Mouse (Mus musculus) heart, postnatal 0 days (tissue): ENCODE data around the gene Pdxk. TPM values are rescaled to one million over a fixed set of nuclear protein-coding genes. Genes with fewer than 3 reads are reported as not detected.
A peak's percentile ranks its signal among the peaks of the same experiment; 100 is the strongest.
"Not testable (repeated sequence)": the region's sequence is repeated elsewhere in the genome, so short reads cannot be mapped to it uniquely, and the experiment has no call there.

Experiments used
- ATAC-seq: fragments of 200-750 bp; cut with Nextera tagmentation; 2 replicates; pipeline ENCODE4 v1.8.0; 2017; ENCODE audit warnings: low read depth, moderate number of reproducible peaks, moderate library complexity; ENCODE audit not compliant: insufficient read depth
- DNase-seq: peaks from one replicate; pipeline ENCODE4 v3.0.0-alpha.2; 2016; ENCODE audit warnings: low spot score
- H3K27ac ChIP-seq: fragments of 300-500 bp; sonication (generic); 2 replicates; pipeline ENCODE4 v1.5.1; 2014; ENCODE audit warnings: low read depth, mild to moderate bottlenecking
- H3K27me3 ChIP-seq: fragments of 300-500 bp; sonication (generic); 2 replicates; pipeline ENCODE4 v1.6.1; 2014; ENCODE audit warnings: low read length, mixed read lengths; ENCODE audit not compliant: control insufficient read depth, insufficient read depth
- H3K36me3 ChIP-seq: fragments of 300-500 bp; sonication (generic); replicated peaks from 2 replicates; pipeline ENCODE4 v1.6.1; 2014; ENCODE audit warnings: low read length, mixed read lengths; ENCODE audit not compliant: control insufficient read depth, insufficient read depth
- H3K4me1 ChIP-seq: fragments of 300-500 bp; sonication (generic); 2 replicates; pipeline ENCODE4 v1.6.1; 2014; ENCODE audit warnings: antibody characterized with exemption; ENCODE audit not compliant: control insufficient read depth, insufficient read depth
- H3K4me2 ChIP-seq: fragments of 300-500 bp; sonication (generic); 2 replicates; pipeline ENCODE4 v1.6.1; 2014; ENCODE audit warnings: low read depth, mild to moderate bottlenecking, low read length, moderate library complexity
- H3K4me3 ChIP-seq: fragments of 300-500 bp; sonication (generic); 2 replicates; pipeline ENCODE4 v1.5.1; 2014; ENCODE audit warnings: low read depth, low read length
- H3K9ac ChIP-seq: fragments of 300-500 bp; sonication (generic); replicated peaks from 2 replicates; pipeline ENCODE4 v1.6.1; 2014; ENCODE audit warnings: low read depth, low read length, mixed read lengths
- H3K9me3 ChIP-seq: fragments of 300-500 bp; sonication (generic); replicated peaks from 2 replicates; pipeline ENCODE4 v1.6.1; 2016; ENCODE audit warnings: low read length; ENCODE audit not compliant: control insufficient read depth
- CTCF ChIP-seq: IDR thresholded peaks from 2 replicates; pipeline ENCODE4 v1.5.1; 2016; ENCODE audit warnings: antibody characterized with exemption, control low read depth, low read depth
- EP300 ChIP-seq: IDR thresholded peaks from 2 replicates; pipeline ENCODE4 v1.6.1; 2016; ENCODE audit warnings: antibody characterized with exemption, low read depth
- WGBS: fragments of 180-500 bp; shearing (Covaris S2); extraction: QIAGEN DNeasy Blood & Tissue Kit; methylation state at CpG from one replicate; pipeline ENCODE4 v1.1.7; 2014; 5-methylcytosine and 5-hydroxymethylcytosine counted together
- polyA plus RNA-seq: library from polyadenylated mRNA; unstranded; fragments of >200 nt; fragmentation: Nextera tagmentation; extraction: Ambion mirVana; gene quantifications from 2 replicates; pipeline ENCODE4 v1.2.1, GENCODE M21; 2015
- total RNA-seq: library from RNA; depleted of rRNA; stranded (reverse); fragments of >200 nt; gene quantifications from 2 replicates; pipeline ENCODE4 v1.2.3, GENCODE M21; 2014; ENCODE audit warnings: low replicate concordance; rRNA removed

Gene Pdxk
- total RNA-seq (3.7 and 4.5 TPM in 2 replicates), polyA plus RNA-seq (3.8 and 4.6 TPM in 2 replicates)

DNA sequence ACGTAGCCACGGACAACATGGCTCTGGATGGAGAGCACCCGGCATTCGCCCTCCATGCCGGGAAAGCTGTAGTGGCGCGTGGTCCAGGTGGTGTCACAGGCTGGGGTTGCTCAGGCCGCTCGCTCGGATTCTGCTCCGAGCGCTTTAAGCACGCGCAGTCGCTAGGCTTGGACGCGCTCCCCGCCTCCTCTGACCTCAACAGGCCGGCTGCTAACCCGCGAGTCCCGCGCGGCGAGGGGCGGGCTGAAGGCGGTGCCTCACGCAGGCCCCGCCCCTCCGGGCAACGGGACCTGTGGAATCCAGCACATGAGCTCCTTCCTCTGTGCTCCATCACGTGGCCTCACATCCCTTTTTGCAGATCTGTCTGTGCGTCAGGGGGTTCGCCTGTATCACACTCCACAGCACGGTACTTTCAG lies at the start of gene Pdxk:
Gene Pdxk (minus strand): TSS at position 184 of the 416 bp plus-strand sequence.
- H3K4me1 ChIP-seq: peaks cover 5% of the 10 kb centered on the region; the same call in 1 of the 2 replicates
- WGBS: 0% methylated on average over 35 of the region's 35 CpGs
- H3K9me3 ChIP-seq: no peaks in the 10 kb centered on the region

DNA sequence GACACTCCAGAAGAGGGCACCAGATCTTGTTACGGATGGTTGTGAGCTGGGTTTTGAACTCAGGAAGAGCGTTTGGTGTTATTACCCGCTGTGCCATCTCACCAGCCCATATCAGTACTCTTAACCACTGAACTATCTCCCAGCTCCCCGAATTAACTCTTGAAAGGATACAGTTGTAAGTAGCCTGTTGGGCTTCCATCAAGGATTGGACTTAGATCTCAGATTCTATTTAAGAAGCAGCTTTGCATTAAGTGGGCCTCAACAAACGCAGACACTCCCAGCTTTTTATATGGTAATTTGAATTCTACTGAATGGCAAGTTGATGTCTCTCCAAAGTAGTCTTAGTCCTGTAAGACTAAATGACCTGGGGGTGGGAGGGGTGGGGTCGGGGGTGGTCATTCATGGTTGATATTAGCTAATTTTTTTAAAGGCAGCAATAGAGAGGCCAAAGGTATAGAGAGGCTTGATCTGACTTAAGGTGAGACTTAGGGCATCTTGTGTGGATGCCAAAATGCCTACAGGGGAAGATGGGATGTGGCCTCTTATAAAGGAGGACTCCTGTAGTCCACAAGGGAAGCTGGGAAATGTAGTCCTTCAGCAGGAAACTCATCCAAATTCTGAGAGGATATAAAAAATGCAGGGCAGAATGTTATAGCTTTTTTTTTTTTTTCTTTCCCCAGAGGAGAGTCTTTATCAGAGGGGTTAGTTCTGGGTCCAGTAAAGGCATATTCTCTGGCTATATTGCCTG lies 38.4 kb upstream of the Pdxk start:
- no peak overlapping the region for H3K9ac ChIP-seq
- H3K4me3 ChIP-seq: no peak overlapping the region
- ATAC-seq (no peak), DNase-seq (no peak)
- WGBS: 72% methylated on average over 6 of the region's 6 CpGs
- no peaks in the 10 kb centered on the region for H3K27me3 ChIP-seq
- H3K4me2 ChIP-seq: no peak overlapping the region
- no peaks in the 10 kb centered on the region for H3K36me3 ChIP-seq
- no peaks in the 10 kb centered on the region for H3K9me3 ChIP-seq
- no peak overlapping the region for H3K27ac ChIP-seq
- no peak for TF ChIP-seq CTCF
- TF ChIP-seq EP300: no peak
- no peaks in the 10 kb centered on the region for H3K4me1 ChIP-seq

More for the DNA sequence above, at the start of gene Pdxk:
- DNase-seq: peak; percentile 77
- peak within 1 kb of the TSS; percentile 16; the same call in 1 of the 2 replicates for H3K27ac ChIP-seq
- peak; percentile 91 for ATAC-seq
- H3K36me3 ChIP-seq: no peaks in the 10 kb centered on the region
- no peak for TF ChIP-seq CTCF
- no peak for TF ChIP-seq EP300
- H3K4me2 ChIP-seq: peak within 1 kb of the TSS; percentile 89
- H3K4me3 ChIP-seq: peak within 1 kb of the TSS; percentile 66
- H3K9ac ChIP-seq: peak within 1 kb of the TSS; percentile 47
- no peaks in the 10 kb centered on the region for H3K27me3 ChIP-seq

GRCm38 (mm10) chr10:78487431-78488086 lies 22.8 kb upstream of the Pdxk start:
- no peaks in the 10 kb centered on the region for H3K9me3 ChIP-seq
- H3K4me2 ChIP-seq: peak overlapping the region; percentile 54
- H3K36me3 ChIP-seq: no peaks in the 10 kb centered on the region
- H3K27me3 ChIP-seq: peaks cover 14% of the 10 kb centered on the region
- ATAC-seq (peak; percentile 79), DNase-seq (peak; percentile 52)
- H3K9ac ChIP-seq: no peak overlapping the region
- 0 out of 2 replicates have a peak overlapping the region, but pooled peaks have one; percentile 15 for H3K4me3 ChIP-seq
- TF ChIP-seq EP300 (no peak), CTCF (peak; percentile 85)
- H3K27ac ChIP-seq: no peak overlapping the region
- 10% methylated on average over 26 of the region's 26 CpGs for WGBS
- H3K4me1 ChIP-seq: no peaks in the 10 kb centered on the region

DNA sequence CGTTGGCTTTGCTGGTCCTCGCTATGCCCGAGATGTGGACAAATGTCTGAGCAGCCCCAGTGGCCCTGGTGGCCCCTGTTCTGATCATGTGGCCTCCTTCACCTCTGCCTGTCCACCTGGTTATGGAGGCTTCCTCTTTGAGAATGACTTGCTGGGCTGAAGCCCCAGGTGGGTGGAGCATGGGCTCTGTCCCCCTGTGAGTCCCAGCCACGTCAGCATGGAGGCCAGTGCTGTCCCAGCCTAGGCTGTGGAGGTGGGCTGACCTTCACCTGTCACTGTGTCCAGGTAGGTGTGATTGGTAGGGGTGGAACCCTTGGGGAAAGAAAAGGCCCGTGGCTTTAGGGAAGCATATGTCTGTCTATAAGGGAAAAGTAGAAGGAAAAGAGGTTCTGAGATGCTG lies 22.1 kb upstream of the Pdxk start:
- WGBS: 69% methylated on average over 5 of the region's 5 CpGs
- TF ChIP-seq EP300 (no peak), CTCF (no peak)
- Histone ChIP-seq H3K27me3 (peaks cover 18% of the 10 kb centered on the region), H3K36me3 (no peaks in the 10 kb centered on the region), H3K4me1 (peaks cover 6% of the 10 kb centered on the region; the same call in 1 of the 2 replicates), H3K4me3 (no peak overlapping the region), H3K9ac (no peak overlapping the region), H3K9me3 (no peaks in the 10 kb centered on the region), H3K4me2 (no peak overlapping the region), H3K27ac (no peak overlapping the region)
- ATAC-seq: no peak
- DNase-seq: no peak

DNA sequence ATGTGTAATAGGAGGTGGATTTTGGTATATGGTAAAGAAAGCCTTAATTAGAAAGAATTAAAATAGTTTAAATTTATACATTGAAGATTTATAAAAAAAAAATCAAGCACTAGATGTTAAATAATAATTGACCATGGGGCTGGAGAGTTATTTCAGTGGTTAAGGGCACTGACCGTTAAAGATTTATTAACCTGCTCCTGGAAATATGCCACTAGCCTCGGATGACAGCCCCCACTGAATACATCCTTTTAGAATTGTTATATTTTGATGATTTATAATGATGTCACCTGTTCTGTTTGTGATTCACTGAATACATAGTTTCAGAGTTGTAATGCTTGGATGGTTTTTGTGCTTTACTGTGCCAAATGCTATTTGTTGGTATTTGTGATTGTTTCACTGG lies 20.6 kb upstream of the Pdxk start:
- 52% methylated on average over 2 of the region's 2 CpGs for WGBS
- H3K4me3 ChIP-seq, H3K9ac ChIP-seq, H3K27ac ChIP-seq, H3K4me1 ChIP-seq, H3K9me3 ChIP-seq, ATAC-seq, DNase-seq, H3K4me2 ChIP-seq, H3K36me3 ChIP-seq: not testable (repeated sequence)
- H3K27me3 ChIP-seq: peaks cover 18% of the 10 kb centered on the region
